Mouse (Mus musculus) embryonic fibroblast, embryonic 13.5 days (primary cell): ENCODE results near the gene Asb14. TPM values are rescaled to one million over a fixed set of nuclear protein-coding genes. Genes with fewer than 3 reads are reported as not detected.
"Not testable (repeated sequence)": the region's sequence is repeated elsewhere in the genome, so short reads cannot be mapped to it uniquely, and the experiment has no call there.

Experiments used
- H3K27ac ChIP-seq: 2 replicates; pipeline ENCODE4 v1.5.1; 2012; ENCODE audit warnings: low read length, control low read depth, inconsistent platforms; ENCODE audit not compliant: insufficient read depth
- H3K4me1 ChIP-seq: 2 replicates; pipeline ENCODE4 v1.6.1; 2011; ENCODE audit warnings: low read length; ENCODE audit not compliant: control insufficient read depth, insufficient read depth
- H3K4me3 ChIP-seq: 2 replicates; pipeline ENCODE4 v1.5.1; 2011; ENCODE audit warnings: mild to moderate bottlenecking, control low read depth, low read length; ENCODE audit not compliant: insufficient read depth
- CTCF ChIP-seq: IDR thresholded peaks from 2 replicates; pipeline ENCODE4 v1.5.1; 2011; ENCODE audit warnings: mild to moderate bottlenecking, control low read depth, low read length, moderate library complexity, borderline replicate concordance; ENCODE audit not compliant: insufficient read depth
- POLR2A ChIP-seq: IDR thresholded peaks from 2 replicates; pipeline ENCODE4 v1.6.1; 2011; ENCODE audit warnings: low read depth, mild to moderate bottlenecking, control low read depth, low read length, moderate library complexity
- polyA plus RNA-seq: library from polyadenylated mRNA; stranded (reverse); fragments of >200 nt; gene quantifications from 2 replicates; pipeline ENCODE4 v1.2.4, GENCODE M21; 2011; ENCODE audit warnings: low read depth; ENCODE audit not compliant: missing spikeins, insufficient read length

Gene Asb14
- polyA plus RNA-seq, 1 experiment, result not detected

DNA sequence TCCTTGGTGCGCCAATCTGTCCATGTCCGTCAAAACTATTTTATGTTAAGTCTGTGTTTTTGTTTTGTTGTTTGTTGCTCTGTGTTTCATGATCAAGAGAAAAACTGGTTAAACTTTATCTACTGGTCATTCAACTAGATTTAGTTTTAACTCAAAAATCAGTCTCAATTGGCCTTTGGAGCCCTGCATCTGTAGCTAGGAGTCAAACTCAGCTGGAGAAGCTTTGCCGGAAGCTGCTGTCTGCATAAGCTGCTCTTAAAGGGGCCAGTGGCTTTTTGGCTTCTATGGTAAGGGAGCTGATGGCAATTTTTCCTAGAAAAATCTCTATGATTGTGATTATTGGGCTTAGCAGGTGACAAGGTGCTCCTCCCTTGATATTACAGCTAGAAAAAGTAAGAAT is 40.5 kb downstream of the Asb14 start:
- H3K27ac ChIP-seq, result no peak overlapping the region
- H3K4me3 ChIP-seq, result no peak overlapping the region
- peaks cover 2% of the 10 kb centered on the region; the same call in 1 of the 2 replicates for H3K4me1 ChIP-seq
- TF ChIP-seq POLR2A, result no peak
- TF ChIP-seq CTCF, result no peak

DNA sequence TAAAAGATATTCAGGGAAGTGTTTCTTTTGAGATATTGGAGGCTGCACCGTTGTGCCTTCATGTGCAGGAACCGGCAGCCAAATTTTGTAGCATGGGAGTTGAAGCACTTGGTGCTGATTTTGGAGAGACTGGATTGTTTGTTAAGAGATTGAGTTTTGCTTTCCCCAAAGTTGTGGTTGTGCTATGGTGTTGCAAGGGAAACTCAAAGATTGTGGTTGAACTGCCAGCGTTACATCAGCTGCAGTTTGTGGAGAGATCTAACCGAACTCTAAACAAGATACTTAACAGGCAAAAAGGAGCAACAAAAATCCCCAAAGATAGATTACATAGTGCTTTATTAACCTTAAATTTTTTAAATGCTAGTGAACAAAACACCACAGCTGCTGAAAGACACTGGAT is 41.2 kb downstream of the Asb14 start:
- Histone ChIP-seq H3K27ac (no peak overlapping the region), H3K4me1 (peaks cover 2% of the 10 kb centered on the region; the same call in 1 of the 2 replicates), H3K4me3 (no peak overlapping the region)
- no peak for TF ChIP-seq CTCF
- TF ChIP-seq POLR2A, result no peak

DNA sequence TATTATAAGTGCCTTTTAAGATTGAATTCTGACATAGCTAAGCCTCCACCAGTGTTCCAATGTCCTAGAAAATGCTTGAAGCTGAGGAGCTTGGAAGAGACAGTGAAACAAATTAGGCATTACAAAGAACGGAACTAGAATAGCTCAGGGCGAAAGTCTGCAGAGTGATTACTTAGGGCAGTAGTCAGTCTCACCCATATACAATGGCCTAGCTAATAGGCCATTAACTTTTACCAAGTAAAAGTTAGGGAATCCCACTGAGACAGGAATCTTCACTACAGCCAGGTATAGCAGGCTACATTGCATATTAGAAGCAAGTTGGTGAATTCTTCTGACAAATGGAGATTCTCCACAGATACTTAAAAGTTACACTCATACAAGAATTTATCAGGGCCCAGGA is 61.8 kb downstream of the Asb14 start:
- not testable (repeated sequence) for H3K4me1 ChIP-seq, H3K4me3 ChIP-seq, H3K27ac ChIP-seq

DNA sequence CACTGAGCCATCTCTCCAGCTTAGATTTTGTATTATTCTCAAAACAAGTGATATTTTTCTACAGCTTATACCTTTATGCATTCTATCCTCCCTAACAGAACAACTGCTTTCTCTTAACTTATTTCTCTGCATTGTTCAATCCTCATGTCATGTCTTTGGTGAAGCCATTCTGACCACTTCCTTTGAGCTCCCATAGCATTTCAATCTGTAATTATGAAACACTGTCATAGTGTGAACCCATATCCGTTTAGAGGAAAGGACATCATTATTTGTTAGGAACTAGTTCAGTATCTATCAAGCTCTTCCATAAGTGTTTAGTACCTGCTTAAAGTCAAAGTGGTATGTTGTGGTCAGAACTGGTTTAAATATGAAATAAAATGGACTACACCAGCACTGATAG is 66.2 kb downstream of the Asb14 start:
- no peaks in the 10 kb centered on the region for H3K4me1 ChIP-seq
- no peak overlapping the region for H3K27ac ChIP-seq
- TF ChIP-seq CTCF (no peak), POLR2A (no peak)
- H3K4me3 ChIP-seq, result no peak overlapping the region

Other genes with a start within 250 kb of the Asb14 start
- gene Pde12, start 224.7 kb upstream of the Asb14 start, polyA plus RNA-seq, result 7.2 and 7.3 TPM in 2 replicates
- gene Dnah12, start 201.3 kb upstream of the Asb14 start, polyA plus RNA-seq, result not detected in 2 replicates
- 65.1 and 78.0 TPM in 2 replicates for gene Appl1, start 76.7 kb downstream of the Asb14 start, polyA plus RNA-seq
- not detected in 2 replicates for gene Hesx1, start 99.9 kb downstream of the Asb14 start, polyA plus RNA-seq
- gene Il17rd, start 144.4 kb downstream of the Asb14 start, polyA plus RNA-seq, result 10.2 and 19.3 TPM in 2 replicates
- gene Arhgef3, start 220.3 kb downstream of the Asb14 start, polyA plus RNA-seq, result 1.3 and 2.5 TPM in 2 replicates